Mouse (Mus musculus) embryonic facial prominence, embryonic 12.5 days (tissue): ENCODE results near the gene Tnfrsf25. TPM values are rescaled to one million over a fixed set of nuclear protein-coding genes. Genes with fewer than 3 reads are reported as not detected.

Experiments used
- ATAC-seq: fragments of 200-750 bp; cut with Nextera tagmentation; 2 replicates; pipeline ENCODE4 v1.8.0; 2017; ENCODE audit not compliant: insufficient number of reproducible peaks, insufficient read depth, low FRiP score, low TSS enrichment
- H3K27ac ChIP-seq: fragments of 300-500 bp; sonication (generic); 2 replicates; pipeline ENCODE4 v1.5.1; 2016; ENCODE audit warnings: mild to moderate bottlenecking
- H3K27me3 ChIP-seq: fragments of 300-500 bp; sonication (generic); 2 replicates; pipeline ENCODE4 v1.6.1; 2016; ENCODE audit warnings: mild to moderate bottlenecking, moderate library complexity
- H3K36me3 ChIP-seq: fragments of 300-500 bp; sonication (generic); 2 replicates; pipeline ENCODE4 v1.6.1; 2016; ENCODE audit warnings: mild to moderate bottlenecking
- H3K4me1 ChIP-seq: fragments of 300-500 bp; sonication (generic); 2 replicates; pipeline ENCODE4 v1.6.1; 2016
- H3K4me2 ChIP-seq: fragments of 300-500 bp; sonication (generic); replicated peaks from 2 replicates; pipeline ENCODE4 v1.6.1; 2016; ENCODE audit warnings: mild to moderate bottlenecking, moderate library complexity
- H3K4me3 ChIP-seq: fragments of 300-500 bp; sonication (generic); 2 replicates; pipeline ENCODE4 v1.5.1; 2016; ENCODE audit warnings: mild to moderate bottlenecking
- H3K9ac ChIP-seq: fragments of 300-500 bp; sonication (generic); 2 replicates; pipeline ENCODE4 v1.6.1; 2016; ENCODE audit warnings: mild to moderate bottlenecking, moderate library complexity
- H3K9me3 ChIP-seq: fragments of 300-500 bp; sonication (generic); 2 replicates; pipeline ENCODE4 v1.6.1; 2016; ENCODE audit warnings: mild to moderate bottlenecking, moderate library complexity
- WGBS: fragments of 180-500 bp; shearing (Covaris S2); methylation state at CpG from one replicate; pipeline ENCODE4 v1.1.7; 2016; 5-methylcytosine and 5-hydroxymethylcytosine counted together
- polyA plus RNA-seq: library from polyadenylated mRNA; unstranded; fragments of >200 nt; fragmentation: Nextera tagmentation; extraction: Ambion mirVana; gene quantifications from 2 replicates; pipeline ENCODE4 v1.2.1, GENCODE M21; 2016

The Tnfrsf25 gene
- polyA plus RNA-seq, 1 experiment from 2014 or later: 1.1 TPM

DNA sequence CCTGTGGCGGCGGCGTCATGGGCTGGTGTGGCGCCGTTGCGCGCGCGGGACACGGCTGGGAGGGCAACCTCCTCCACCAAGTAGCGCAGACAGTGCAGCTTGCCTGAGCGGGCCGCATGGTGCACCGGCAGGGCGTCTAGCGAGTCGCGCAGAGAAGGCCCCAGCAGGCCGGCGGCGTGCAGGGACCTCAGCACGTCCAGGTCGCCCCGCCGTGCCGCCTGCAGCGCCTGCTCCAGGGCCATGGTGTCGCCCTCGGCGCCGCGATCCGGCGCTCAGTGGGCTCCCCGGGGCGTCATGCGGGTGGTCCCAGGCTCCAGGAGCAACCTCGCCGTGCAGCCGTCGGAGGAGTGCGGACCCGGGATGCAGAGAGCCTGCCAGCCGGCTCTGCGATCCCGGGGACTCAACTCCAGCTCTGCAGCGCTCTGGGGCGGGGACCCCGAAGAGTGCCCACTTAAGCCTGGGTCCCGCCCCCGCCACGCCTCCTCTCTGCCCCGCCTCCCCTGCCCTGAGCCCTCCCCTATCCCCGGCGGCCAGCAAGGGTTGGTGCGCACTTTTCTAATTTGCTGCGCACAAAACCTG lies 36.3 kb downstream of the Tnfrsf25 start, which contains the start of gene Espn:
Espn (minus strand) TSS at position 406 of the 579 bp plus-strand sequence.
- Histone ChIP-seq H3K27me3 (peaks cover 73% of the 10 kb centered on the region), H3K4me2 (peak within 1 kb of the TSS; percentile 59), H3K4me3 (peak within 1 kb of the TSS; percentile 38), H3K27ac (no peak within 1 kb of the TSS), H3K9ac (no peak within 1 kb of the TSS), H3K9me3 (no peaks in the 10 kb centered on the region), H3K4me1 (peaks cover 13% of the 10 kb centered on the region; the same call in 1 of the 2 replicates), H3K36me3 (no peaks in the 10 kb centered on the region)
- under 1% methylated on average over 57 of the region's 57 CpGs for WGBS
- ATAC-seq: peak; percentile 50

DNA sequence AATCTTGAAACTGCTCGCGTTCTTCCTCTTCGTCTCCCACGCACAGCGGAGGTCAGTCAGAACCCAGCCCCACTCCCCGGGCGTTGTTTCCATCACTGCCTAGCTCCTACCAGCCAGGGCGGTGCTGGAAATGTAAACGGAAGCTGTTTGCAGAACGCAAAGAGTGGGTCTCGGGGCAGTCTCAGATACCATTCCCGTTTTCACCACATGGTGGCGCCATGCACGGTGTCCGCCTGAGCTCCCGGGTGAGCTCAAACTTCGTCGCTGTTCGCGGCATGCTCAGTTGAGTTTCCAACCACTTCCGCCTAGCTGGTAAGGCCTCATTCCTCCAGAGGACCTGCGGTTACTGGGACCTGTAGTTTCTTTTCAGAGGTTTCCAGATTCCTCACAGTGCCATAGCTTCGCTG lies 38.0 kb downstream of the Tnfrsf25 start:
- 2% methylated on average over 23 of the region's 23 CpGs for WGBS
- H3K36me3 ChIP-seq: no peaks in the 10 kb centered on the region
- H3K27me3 ChIP-seq: peaks cover 89% of the 10 kb centered on the region
- H3K4me2 ChIP-seq: peak overlapping the region; percentile 35
- no peak overlapping the region for H3K9ac ChIP-seq
- peaks cover 13% of the 10 kb centered on the region; the same call in 1 of the 2 replicates for H3K4me1 ChIP-seq
- no peak for ATAC-seq
- H3K9me3 ChIP-seq: no peaks in the 10 kb centered on the region
- H3K4me3 ChIP-seq: peak overlapping the region; percentile 6; the same call in 1 of the 2 replicates
- no peak overlapping the region for H3K27ac ChIP-seq

DNA sequence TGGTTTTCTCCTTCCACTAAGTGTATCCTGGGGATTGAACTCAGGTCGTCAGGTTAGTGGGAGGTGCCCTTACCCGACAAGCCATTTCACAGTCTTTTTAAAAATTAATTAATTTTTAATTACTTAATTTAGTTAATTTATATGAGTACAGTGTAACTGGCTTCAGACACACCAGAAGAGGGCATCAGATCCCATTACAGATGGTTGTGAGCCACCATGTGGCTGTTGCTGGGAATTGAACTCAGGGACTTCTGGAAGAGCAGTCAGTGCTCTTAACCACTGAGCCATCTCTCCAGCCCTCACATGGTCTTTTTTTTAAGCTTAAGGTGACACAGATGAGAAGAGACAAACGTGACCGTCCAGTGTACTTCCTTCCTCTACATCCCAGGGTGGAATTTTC lies 39.3 kb downstream of the Tnfrsf25 start:
- no peaks in the 10 kb centered on the region for H3K9me3 ChIP-seq
- H3K9ac ChIP-seq: no peak overlapping the region
- WGBS: 59% methylated on average over 4 of the region's 4 CpGs
- H3K4me1 ChIP-seq: peaks cover 13% of the 10 kb centered on the region
- no peak overlapping the region for H3K4me2 ChIP-seq
- no peak overlapping the region for H3K27ac ChIP-seq
- H3K4me3 ChIP-seq: no peak overlapping the region
- no peak for ATAC-seq
- H3K27me3 ChIP-seq: peaks cover 89% of the 10 kb centered on the region
- H3K36me3 ChIP-seq: no peaks in the 10 kb centered on the region

DNA sequence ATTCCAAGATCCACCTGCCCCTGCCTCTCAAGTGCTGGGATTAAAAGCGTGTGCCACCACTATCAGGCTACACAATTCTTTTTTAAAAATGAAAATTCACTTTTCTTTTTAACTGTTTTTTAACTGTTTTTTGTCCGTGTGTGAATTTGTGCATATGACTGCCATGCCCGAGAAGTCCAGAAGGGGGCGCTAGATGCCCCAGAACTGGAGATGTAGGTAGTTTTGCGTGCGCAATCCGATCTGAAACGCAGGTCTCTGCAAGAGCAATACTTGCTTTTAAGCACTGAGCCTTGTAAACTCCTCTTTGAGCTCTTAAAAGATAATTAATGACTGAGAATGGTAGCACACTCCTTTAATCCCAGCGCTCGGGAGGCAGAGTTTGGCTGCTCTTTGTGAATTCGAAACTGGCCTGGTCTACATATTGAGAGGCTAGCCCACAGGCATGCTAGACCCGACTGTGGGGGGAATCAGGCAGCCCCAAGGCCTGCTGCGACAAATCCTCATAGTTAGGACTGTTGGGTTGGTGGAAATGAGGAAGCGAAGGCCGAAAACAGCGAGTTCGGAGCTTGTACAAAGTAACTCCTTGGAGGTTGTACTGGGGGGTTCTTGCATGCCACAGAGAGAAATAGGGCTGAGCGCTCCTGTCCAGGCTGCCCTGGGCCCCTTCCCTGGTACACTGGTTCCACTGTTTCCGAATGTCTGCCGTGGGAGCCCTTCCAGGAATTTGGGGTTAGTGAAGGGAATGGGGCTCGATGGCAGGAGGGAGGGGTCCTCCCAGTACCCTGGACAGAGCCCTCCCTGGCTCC lies 42.2 kb downstream of the Tnfrsf25 start:
- no peak overlapping the region for H3K27ac ChIP-seq
- peaks cover 89% of the 10 kb centered on the region for H3K27me3 ChIP-seq
- peak overlapping the region; percentile 20 for H3K4me3 ChIP-seq
- 16% methylated on average over 21 of the region's 21 CpGs for WGBS
- H3K9me3 ChIP-seq: no peaks in the 10 kb centered on the region
- H3K9ac ChIP-seq: no peak overlapping the region
- H3K4me1 ChIP-seq: peaks cover 7% of the 10 kb centered on the region; the same call in 1 of the 2 replicates
- ATAC-seq: no peak
- H3K36me3 ChIP-seq: no peaks in the 10 kb centered on the region
- peak overlapping the region; percentile 26 for H3K4me2 ChIP-seq

DNA sequence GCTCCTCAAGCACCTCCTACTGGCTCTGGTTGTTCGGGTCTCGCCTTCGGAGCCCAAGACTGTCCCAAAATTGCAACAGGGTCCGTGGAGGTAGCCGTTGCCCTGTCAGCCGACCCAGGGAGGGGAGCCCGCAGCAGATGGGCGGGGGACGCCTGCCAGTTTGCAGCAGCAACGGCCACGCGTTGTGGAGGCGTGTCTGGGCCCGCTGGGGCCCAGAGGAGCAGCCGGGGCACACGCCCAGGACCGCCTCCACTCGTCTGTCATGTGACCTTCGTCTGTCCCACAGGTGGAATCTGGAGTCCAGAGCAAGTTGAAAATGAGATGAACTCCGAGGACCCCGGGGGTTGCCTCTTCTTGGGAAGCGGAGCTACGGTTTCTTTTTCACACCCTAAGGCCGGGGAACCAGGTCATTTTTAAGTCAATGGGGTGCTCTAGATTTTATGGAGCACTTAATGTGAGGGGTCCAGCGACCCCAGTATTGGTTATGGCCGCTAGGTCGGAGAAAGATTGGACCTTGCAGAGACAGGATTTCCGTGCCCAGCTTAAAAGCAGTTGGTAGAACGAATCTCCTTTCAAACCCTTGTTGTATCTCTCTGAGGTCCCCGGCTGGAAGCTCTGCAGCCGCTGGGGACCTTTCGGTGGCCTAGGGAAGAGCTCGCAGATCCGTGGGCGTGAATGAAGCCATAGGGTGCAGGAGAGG lies 43.0 kb downstream of the Tnfrsf25 start, which contains the start of gene Hes2:
Hes2 (plus strand) TSS at position 283 of the 700 bp plus-strand sequence.
- peak within 1 kb of the TSS; percentile 20 for H3K4me3 ChIP-seq
- H3K9ac ChIP-seq: no peak within 1 kb of the TSS
- 0 out of 2 replicates have a peak, but pooled peaks cover 2% of the 10 kb centered on the region for H3K9me3 ChIP-seq
- peaks cover 83% of the 10 kb centered on the region for H3K27me3 ChIP-seq
- ATAC-seq: no peak
- H3K4me1 ChIP-seq: peaks cover 4% of the 10 kb centered on the region; the same call in 1 of the 2 replicates
- H3K27ac ChIP-seq: no peak within 1 kb of the TSS
- H3K4me2 ChIP-seq: peak within 1 kb of the TSS; percentile 26
- no peaks in the 10 kb centered on the region for H3K36me3 ChIP-seq
- 4% methylated on average over 35 of the region's 35 CpGs for WGBS

DNA sequence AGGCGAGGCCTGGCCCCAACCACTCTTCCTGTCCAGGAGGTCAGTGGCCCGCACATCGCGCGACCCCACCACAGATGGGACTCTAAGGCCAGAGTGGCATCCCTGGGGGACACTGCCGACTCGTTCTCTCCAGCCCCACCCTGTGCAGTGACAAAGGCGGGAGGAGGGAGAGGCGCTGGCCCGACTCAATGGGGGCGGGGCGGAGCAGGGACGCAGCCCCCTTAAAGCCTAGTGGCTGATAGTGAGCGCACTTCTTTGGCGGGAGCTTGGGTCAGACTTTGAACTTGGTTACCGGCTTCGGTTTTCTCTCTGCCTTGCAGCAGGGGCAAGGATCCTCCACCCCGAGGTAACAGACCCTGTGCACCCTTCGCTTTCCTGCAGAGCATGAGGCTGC lies 43.5 kb downstream of the Tnfrsf25 start:
- Histone ChIP-seq H3K4me2 (peak overlapping the region; percentile 25; the same call in 1 of the 2 replicates), H3K4me3 (peak overlapping the region; percentile 20; the same call in 1 of the 2 replicates), H3K9ac (no peak overlapping the region), H3K4me1 (no peaks in the 10 kb centered on the region; the same call in 1 of the 2 replicates), H3K27me3 (peaks cover 82% of the 10 kb centered on the region), H3K36me3 (no peaks in the 10 kb centered on the region), H3K9me3 (0 out of 2 replicates have a peak, but pooled peaks cover 3% of the 10 kb centered on the region), H3K27ac (no peak overlapping the region)
- no peak for ATAC-seq
- under 1% methylated on average over 19 of the region's 19 CpGs for WGBS

DNA sequence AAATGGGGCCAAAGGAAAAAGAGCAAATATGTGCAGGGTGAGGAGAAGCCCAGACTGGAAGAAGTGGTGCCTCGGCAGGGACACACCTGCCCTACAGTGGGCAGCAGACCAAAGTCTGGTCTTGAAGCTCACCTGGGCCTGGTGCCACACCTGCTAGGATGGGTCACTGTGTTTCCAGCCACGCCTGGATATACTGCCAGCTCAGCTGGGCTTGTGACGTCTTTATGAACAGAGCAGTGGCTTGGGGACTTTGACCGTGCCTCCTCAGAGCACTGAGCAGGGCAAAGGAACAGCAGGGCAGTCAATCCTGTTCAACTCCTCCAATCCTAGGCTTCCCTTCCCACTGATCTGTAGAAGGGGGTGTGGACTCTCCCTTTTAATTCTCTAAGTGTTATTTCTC lies 45.0 kb downstream of the Tnfrsf25 start:
- no peaks in the 10 kb centered on the region for H3K36me3 ChIP-seq

DNA sequence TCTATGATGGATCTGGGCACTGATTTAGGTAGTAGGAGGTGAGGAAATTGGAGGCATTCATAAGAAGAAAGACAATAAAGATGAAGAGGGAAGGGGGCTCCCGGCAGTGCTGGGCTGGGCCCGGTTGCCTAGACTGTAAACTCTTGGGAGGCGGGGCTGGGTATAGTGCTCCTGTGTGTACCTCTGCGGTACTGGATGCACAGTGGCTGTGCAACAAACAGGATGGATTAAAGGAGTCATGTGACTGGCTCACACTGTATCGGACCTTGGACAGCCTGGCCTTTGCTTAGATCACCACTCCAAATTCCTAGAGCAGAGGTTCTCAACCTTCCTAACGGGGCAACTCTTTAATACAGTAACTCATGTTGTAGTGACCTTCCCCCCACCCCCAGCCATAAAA lies 45.9 kb downstream of the Tnfrsf25 start:
- Histone ChIP-seq H3K36me3 (no peaks in the 10 kb centered on the region), H3K4me2 (no peak overlapping the region), H3K9ac (no peak overlapping the region), H3K9me3 (0 out of 2 replicates have a peak, but pooled peaks cover 3% of the 10 kb centered on the region), H3K27me3 (peaks cover 74% of the 10 kb centered on the region), H3K4me3 (no peak overlapping the region), H3K27ac (no peak overlapping the region), H3K4me1 (no peaks in the 10 kb centered on the region; the same call in 1 of the 2 replicates)
- WGBS: 69% methylated on average over 6 of the region's 6 CpGs
- no peak for ATAC-seq

More for the DNA sequence above, 45.0 kb downstream of the Tnfrsf25 start:
- Histone ChIP-seq H3K9ac (no peak overlapping the region), H3K4me1 (no peaks in the 10 kb centered on the region; the same call in 1 of the 2 replicates), H3K27me3 (peaks cover 78% of the 10 kb centered on the region), H3K4me3 (no peak overlapping the region), H3K27ac (no peak overlapping the region), H3K9me3 (0 out of 2 replicates have a peak, but pooled peaks cover 3% of the 10 kb centered on the region), H3K4me2 (no peak overlapping the region)
- ATAC-seq: no peak
- 36% methylated on average over 4 of the region's 4 CpGs for WGBS

DNA sequence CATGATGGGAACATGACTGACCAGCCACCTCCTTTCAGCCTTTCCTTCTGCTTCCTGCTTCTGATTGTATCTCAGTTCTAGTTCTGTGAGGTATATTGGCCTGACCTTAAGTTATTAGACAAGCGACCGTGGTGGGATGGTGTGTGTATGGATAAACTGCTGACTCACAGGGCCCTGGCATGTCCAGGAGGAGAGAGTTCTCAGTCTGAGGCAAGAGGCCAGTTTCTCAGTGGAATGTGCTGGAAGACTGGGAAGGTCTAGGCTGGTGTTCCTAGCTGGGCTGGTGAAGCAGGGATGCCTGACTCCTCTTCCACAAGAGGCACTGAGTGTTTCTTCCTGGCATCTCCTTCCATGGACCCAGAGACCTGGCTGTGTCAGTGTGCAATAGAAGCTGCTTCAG lies 47.0 kb downstream of the Tnfrsf25 start:
- H3K4me2 ChIP-seq: no peak overlapping the region
- no peaks in the 10 kb centered on the region for H3K36me3 ChIP-seq
- H3K9ac ChIP-seq: no peak overlapping the region
- whole genome bisulfite sequencing: 92% methylated on average over 2 of the region's 2 CpGs
- H3K27me3 ChIP-seq: peaks cover 64% of the 10 kb centered on the region
- H3K9me3 ChIP-seq: 0 out of 2 replicates have a peak, but pooled peaks cover 3% of the 10 kb centered on the region
- no peak overlapping the region for H3K4me3 ChIP-seq
- H3K4me1 ChIP-seq: no peaks in the 10 kb centered on the region; the same call in 1 of the 2 replicates
- ATAC-seq: no peak
- no peak overlapping the region for H3K27ac ChIP-seq

DNA sequence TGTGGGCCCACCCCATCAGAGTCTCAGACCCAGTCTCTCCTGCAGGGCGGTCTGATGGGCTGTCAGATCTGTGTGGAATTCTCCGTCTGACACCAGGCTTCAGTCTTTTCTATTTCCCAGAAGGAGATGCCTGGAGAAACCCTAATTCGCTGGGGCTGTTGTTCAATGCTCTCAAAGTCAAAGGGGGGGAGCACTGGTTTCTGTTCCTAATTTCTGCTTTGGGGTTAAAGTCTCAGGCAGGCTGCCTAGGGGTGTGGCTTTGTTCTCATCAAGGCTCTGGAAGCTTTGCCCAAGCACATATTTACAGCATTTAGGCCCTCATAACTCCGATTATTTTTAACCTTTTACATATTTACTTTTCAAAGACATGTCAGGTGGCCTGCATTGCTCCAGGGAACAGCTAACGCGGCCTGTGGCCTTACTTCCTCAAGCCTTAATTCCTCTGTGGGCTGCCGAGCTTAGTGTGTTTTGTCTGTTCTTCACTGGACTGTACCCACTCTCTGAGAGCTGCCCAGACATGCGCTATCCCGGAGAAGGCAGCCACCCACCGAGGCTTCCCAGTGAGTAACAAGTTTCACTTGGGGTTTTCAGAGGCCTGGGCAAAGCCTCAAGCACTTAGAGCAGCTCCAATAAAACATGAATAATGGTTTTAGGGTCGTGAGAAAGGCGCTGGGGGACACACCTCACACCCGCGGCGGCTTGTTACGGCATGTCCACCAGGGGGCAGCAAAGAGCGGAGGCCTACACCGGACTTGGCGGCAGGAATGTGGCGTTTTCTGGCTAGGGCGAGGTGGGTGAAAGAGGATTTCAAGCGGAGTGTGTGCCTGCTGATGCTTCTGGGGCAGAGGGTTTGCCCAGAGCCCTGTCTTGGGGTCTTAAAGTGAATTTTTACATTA lies 49.5 kb downstream of the Tnfrsf25 start:
- Histone ChIP-seq H3K36me3 (no peaks in the 10 kb centered on the region), H3K4me3 (no peak overlapping the region), H3K9me3 (0 out of 2 replicates have a peak, but pooled peaks cover 3% of the 10 kb centered on the region), H3K4me2 (no peak overlapping the region), H3K4me1 (no peaks in the 10 kb centered on the region; the same call in 1 of the 2 replicates), H3K9ac (no peak overlapping the region), H3K27ac (no peak overlapping the region; the same call in 1 of the 2 replicates), H3K27me3 (peaks cover 39% of the 10 kb centered on the region)
- ATAC-seq: no peak
- WGBS: 23% methylated on average over 22 of the region's 22 CpGs
